ENCODE assay signal across 9 mouse cellular contexts in the genomic region with DNA sequence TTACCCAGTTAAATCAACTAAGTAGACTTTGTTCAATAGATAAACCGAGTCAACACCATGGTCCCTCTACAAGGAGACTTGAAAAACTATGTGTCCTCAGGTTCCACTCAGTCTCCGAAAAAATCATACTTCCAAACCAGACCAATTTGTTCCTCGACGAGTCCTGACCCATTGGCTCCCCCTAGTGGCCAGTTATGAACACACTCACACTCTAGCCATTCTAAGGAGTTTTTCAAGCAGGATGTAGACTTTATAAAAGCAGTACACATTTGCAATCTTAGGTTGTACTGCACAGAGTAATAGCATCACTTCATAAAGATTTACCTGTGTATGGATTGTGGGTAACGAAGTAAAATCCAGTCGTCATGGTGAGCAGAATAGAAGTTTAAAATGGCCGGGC.
A peak's percentile ranks its signal among the peaks of the same experiment; 100 is the strongest.
DNase-seq lines count a peak whose midpoint lies in the region; ATAC-seq and TF ChIP-seq lines count a peak whose summit lies in the region.
"Had no signal": no experiment of that assay in that cellular context is flagged by ENCODE, and none has a peak within 500 bp of the region (broad histone marks: within the 10 kb centered on the region; RNA-seq: fewer than 3 reads in every experiment).

No protein-coding gene starts in this region.

- H3K79me2 ChIP-seq in MEL (ENCODE audit: control insufficient read depth, insufficient read depth, low read length, poor library complexity) = no peaks in the 10 kb centered on the region

- no peaks in the 10 kb centered on the region for H3K4me1 ChIP-seq in forebrain, embryonic 11.5 days (replicated peaks; ENCODE audit: control insufficient read depth, insufficient read depth, low read length)
- no peaks in the 10 kb centered on the region for H3K4me1 ChIP-seq in forebrain, embryonic 12.5 days
- no peaks in the 10 kb centered on the region for H3K4me1 ChIP-seq in MEL (ENCODE audit: control insufficient read depth in 1 of 2, insufficient read depth in 2 of 2, low read length in 2 of 2)
- no peaks in the 10 kb centered on the region for H3K4me1 ChIP-seq in stomach, embryonic 16.5 days (ENCODE audit: control insufficient read depth, insufficient read depth, low read length)
- H3K4me1 ChIP-seq: midbrain, embryonic 12.5 days had no signal

- no peaks in the 10 kb centered on the region for H3K36me3 ChIP-seq in forebrain, embryonic 11.5 days (ENCODE audit: control insufficient read depth, insufficient read depth, low read length)
- H3K36me3 ChIP-seq in forebrain, embryonic 12.5 days (replicated peaks) = no peaks in the 10 kb centered on the region
- H3K36me3 ChIP-seq in MEL (ENCODE audit: control insufficient read depth in 1 of 2, insufficient read depth in 2 of 2, low read length in 2 of 2) = no peaks in the 10 kb centered on the region
- no peaks in the 10 kb centered on the region for H3K36me3 ChIP-seq in stomach, embryonic 16.5 days (ENCODE audit: control insufficient read depth, insufficient read depth, low read length)
- H3K36me3 ChIP-seq: midbrain, embryonic 12.5 days had no signal

- no peak overlapping the region for H3K4me3 ChIP-seq in forebrain, embryonic 11.5 days (ENCODE audit: low read depth, low read length)
- H3K4me3 ChIP-seq in forebrain, embryonic 12.5 days (replicated peaks) = no peak overlapping the region
- H3K4me3 ChIP-seq in MEL (ENCODE audit: control insufficient read depth in 1 of 2, insufficient read depth in 1 of 2, low read depth in 2 of 2, low read length in 2 of 2) = no peak overlapping the region
- no peak overlapping the region for H3K4me3 ChIP-seq in stomach, embryonic 16.5 days (replicated peaks; ENCODE audit: low read length)
- H3K4me3 ChIP-seq: midbrain, embryonic 12.5 days had no signal

- no peaks in the 10 kb centered on the region for H3K27me3 ChIP-seq in forebrain, embryonic 11.5 days (ENCODE audit: control insufficient read depth, insufficient read depth, low read length)
- peaks cover 3% of the 10 kb centered on the region; the same call in 1 of the 2 replicates for H3K27me3 ChIP-seq in forebrain, embryonic 12.5 days
- no peaks in the 10 kb centered on the region; a peak in 1 of 4 replicates for H3K27me3 ChIP-seq in MEL (ENCODE audit: control insufficient read depth in 1 of 2, insufficient read depth in 2 of 2, low read length in 2 of 2)
- H3K27me3 ChIP-seq in stomach, embryonic 16.5 days (ENCODE audit: control insufficient read depth, insufficient read depth, low read length) = no peaks in the 10 kb centered on the region; the same call in 1 of the 2 replicates

- H3K27ac ChIP-seq in forebrain, embryonic 11.5 days (ENCODE audit: low read depth, low read length) = no peak overlapping the region
- no peak overlapping the region for H3K27ac ChIP-seq in forebrain, embryonic 12.5 days
- H3K27ac ChIP-seq in MEL (ENCODE audit: control insufficient read depth, low read depth, low read length) = no peak overlapping the region
- no peak overlapping the region for H3K27ac ChIP-seq in stomach, embryonic 16.5 days (ENCODE audit: low read length)
- H3K27ac ChIP-seq: midbrain, embryonic 12.5 days had no signal

- TF ChIP-seq POLR2A in MEL (IDR thresholded peaks at IDR 0.05; ENCODE audit: control insufficient read depth in 1 of 2, insufficient read depth in 1 of 2, low read depth in 1 of 2, low read length in 2 of 2, poor library complexity in 1 of 2) = no peak

- no peak overlapping the region for H3K9ac ChIP-seq in forebrain, embryonic 11.5 days (ENCODE audit: low read length)
- no peak overlapping the region for H3K9ac ChIP-seq in forebrain, embryonic 12.5 days
- H3K9ac ChIP-seq in MEL (ENCODE audit: control insufficient read depth, low read depth, low read length, poor library complexity, severe bottlenecking) = no peak overlapping the region
- H3K9ac ChIP-seq in stomach, embryonic 16.5 days (ENCODE audit: low read length) = no peak overlapping the region
- H3K9ac ChIP-seq: midbrain, embryonic 12.5 days had no signal

- TF ChIP-seq RAD21 in MEL (IDR thresholded peaks at IDR 0.05; ENCODE audit: low read depth, low read length) = peak; percentile 74

- H3K4me2 ChIP-seq in forebrain, embryonic 11.5 days (ENCODE audit: low read depth, low read length, severe bottlenecking) = no peak overlapping the region
- no peak overlapping the region for H3K4me2 ChIP-seq in forebrain, embryonic 12.5 days
- H3K4me2 ChIP-seq in stomach, embryonic 16.5 days (ENCODE audit: low read depth, low read length) = no peak overlapping the region
- H3K4me2 ChIP-seq: midbrain, embryonic 12.5 days had no signal

- TF ChIP-seq CTCF in MEL (IDR thresholded peaks at IDR 0.05 in 2 of 3, conservative IDR thresholded peaks at IDR 0.05 in 1 of 3; ENCODE audit: control insufficient read depth in 1 of 3, insufficient read depth in 1 of 3, low read depth in 2 of 3, low read length in 3 of 3, poor library complexity in 1 of 3, severe bottlenecking in 1 of 3) = peak; percentile 75 to 80 (median 78)

- peak; percentile 75 for DNase-seq in forebrain, embryonic 11.5 days (ENCODE audit: low spot score)
- DNase-seq in MEL (ENCODE audit: low read depth, low spot score) = peak; percentile 67
- DNase-seq in cerebellum, adult 9-10 months = peak; percentile 42
- DNase-seq in gastrocnemius, postnatal 10 days = peak; percentile 71
- peak; percentile 26 for DNase-seq in layer of hippocampus, adult 9-10 months (ENCODE audit: low spot score)

- WGBS in forebrain, embryonic 11.5 days = 26% methylated on average over 7 of the region's 7 CpGs
- 25% methylated on average over 7 of the region's 7 CpGs for WGBS in forebrain, embryonic 12.5 days
- 19% methylated on average over 7 of the region's 7 CpGs for WGBS in stomach, embryonic 16.5 days

- no peaks in the 10 kb centered on the region for H3K9me3 ChIP-seq in forebrain, embryonic 11.5 days (ENCODE audit: control insufficient read depth, low read length)
- no peaks in the 10 kb centered on the region for H3K9me3 ChIP-seq in forebrain, embryonic 12.5 days
- no peaks in the 10 kb centered on the region for H3K9me3 ChIP-seq in MEL (replicated peaks; ENCODE audit: insufficient read depth, low read length)
- H3K9me3 ChIP-seq in stomach, embryonic 16.5 days (replicated peaks; ENCODE audit: control insufficient read depth, low read length) = no peaks in the 10 kb centered on the region
- H3K9me3 ChIP-seq: midbrain, embryonic 12.5 days had no signal

- no peak for TF ChIP-seq EP300 in MEL (IDR thresholded peaks at IDR 0.05; ENCODE audit: low read depth in 1 of 2, low read length in 2 of 2)

- ATAC-seq in forebrain, embryonic 11.5 days (replicated peaks; ENCODE audit: low FRiP score) = 0 out of 2 replicates have a peak, but pooled peaks have one; percentile 30
- no peak for ATAC-seq in forebrain, embryonic 12.5 days (ENCODE audit: low FRiP score)
- peak; percentile 69 for ATAC-seq in megakaryocyte progenitor cell, adult 5-6 weeks (replicated peaks; ENCODE audit: poor library complexity)
- peak; percentile 44; the same call in 1 of the 2 replicates for ATAC-seq in stomach, embryonic 16.5 days (ENCODE audit: insufficient read depth, low FRiP score)

TF ChIP-seq in MEL, 35 proteins besides CTCF, POLR2A, EP300 and RAD21:
- TF ChIP-seq ZC3H11A (IDR thresholded peaks at IDR 0.05; ENCODE audit: low read depth, low read length) (peak; percentile 58), SMC3 (IDR thresholded peaks at IDR 0.05; ENCODE audit: low read depth, low read length) (peak; percentile 78), MAFK (IDR thresholded peaks at IDR 0.05; ENCODE audit: borderline replicate concordance, low read depth, low read length) (no peak), ZNF384 (IDR thresholded peaks at IDR 0.05; ENCODE audit: low read depth, low read length) (peak; percentile 46; the same call in 1 of the 2 replicates)
